Mouse (Mus musculus) forebrain, postnatal 0 days (tissue): ENCODE data around the gene Hip1r. TPM values are rescaled to one million over a fixed set of nuclear protein-coding genes. Genes with fewer than 3 reads are reported as not detected.

ENCODE experiments used
- ATAC-seq: fragments of 200-750 bp; cut with Nextera tagmentation; 2 replicates; pipeline ENCODE4 v1.8.0; 2017; ENCODE audit warnings: mild to moderate bottlenecking, moderate library complexity
- DNase-seq: peaks from one replicate; pipeline ENCODE4 v3.0.0-alpha.2; 2015
- H3K27ac ChIP-seq: fragments of 300-500 bp; sonication (generic); 2 replicates; pipeline ENCODE4 v1.5.1; 2014; ENCODE audit warnings: low read depth, mild to moderate bottlenecking, antibody characterized with exemption, low read length, moderate library complexity, mixed read lengths
- H3K27me3 ChIP-seq: fragments of 300-500 bp; sonication (generic); 2 replicates; pipeline ENCODE4 v1.6.1; 2014; ENCODE audit warnings: mild to moderate bottlenecking, low read length, mixed read lengths; ENCODE audit not compliant: insufficient read depth
- H3K36me3 ChIP-seq: fragments of 300-500 bp; sonication (generic); 2 replicates; pipeline ENCODE4 v1.6.1; 2014; ENCODE audit warnings: mild to moderate bottlenecking, moderate library complexity; ENCODE audit not compliant: insufficient read depth
- H3K4me1 ChIP-seq: fragments of 300-500 bp; sonication (generic); 2 replicates; pipeline ENCODE4 v1.6.1; 2014; ENCODE audit warnings: antibody characterized with exemption; ENCODE audit not compliant: insufficient read depth
- H3K4me2 ChIP-seq: fragments of 300-500 bp; sonication (generic); 2 replicates; pipeline ENCODE4 v1.6.1; 2014; ENCODE audit warnings: low read depth, mild to moderate bottlenecking, moderate library complexity
- H3K4me3 ChIP-seq: fragments of 300-500 bp; sonication (generic); 2 replicates; pipeline ENCODE4 v1.5.1; 2014; ENCODE audit warnings: low read depth, low read length, mixed read lengths
- H3K9ac ChIP-seq: fragments of 300-500 bp; sonication (generic); 2 replicates; pipeline ENCODE4 v1.6.1; 2014; ENCODE audit warnings: mild to moderate bottlenecking
- H3K9me3 ChIP-seq: fragments of 300-500 bp; sonication (generic); 2 replicates; pipeline ENCODE4 v1.6.1; 2016; ENCODE audit warnings: low read length
- CTCF ChIP-seq: sonication (generic); IDR thresholded peaks from 2 replicates; pipeline ENCODE4 v1.5.1; 2016; ENCODE audit warnings: antibody characterized with exemption, control low read depth, low read depth
- WGBS: fragments of 180-500 bp; shearing (Covaris S2); extraction: QIAGEN DNeasy Blood & Tissue Kit; methylation state at CpG from one replicate; pipeline ENCODE4 v1.1.7; 2014; 5-methylcytosine and 5-hydroxymethylcytosine counted together
- polyA plus RNA-seq: library from polyadenylated mRNA; unstranded; fragments of >200 nt; fragmentation: Nextera tagmentation; extraction: Ambion mirVana; gene quantifications from 2 replicates; pipeline ENCODE4 v1.2.1, GENCODE M21; 2015
- total RNA-seq: library from RNA; depleted of rRNA; stranded (reverse); fragments of >200 nt; gene quantifications from 2 replicates; pipeline ENCODE4 v1.2.3, GENCODE M21; 2014

The Hip1r gene
- total and polyA plus RNA-seq, 2 experiments from 2014 or later, result 29.8 to 52.2 TPM

DNA sequence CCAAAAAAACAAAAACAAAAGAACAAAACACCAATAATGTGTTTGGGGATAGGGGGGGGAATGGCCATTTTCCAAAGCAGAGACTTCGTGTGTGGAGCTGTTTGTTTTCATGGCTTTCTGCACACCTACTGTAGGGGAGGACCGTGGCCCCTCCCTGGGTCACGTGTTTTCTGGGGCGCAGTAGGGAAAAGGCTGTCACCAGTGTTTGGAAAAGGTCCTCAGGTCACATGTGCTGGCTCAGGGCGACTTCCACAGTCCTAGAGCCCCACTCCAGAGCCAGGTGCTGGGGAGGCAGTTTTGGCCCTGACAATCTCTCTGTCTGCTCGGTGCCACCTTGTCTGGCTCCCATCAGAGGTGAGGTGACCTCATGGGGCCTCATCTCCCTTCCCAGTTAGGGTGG is 22.0 kb downstream of the Hip1r start:
- no peak for DNase-seq
- H3K4me3 ChIP-seq, result no peak overlapping the region
- no peak overlapping the region for H3K9ac ChIP-seq
- no peaks in the 10 kb centered on the region for H3K4me1 ChIP-seq
- no peak overlapping the region for H3K4me2 ChIP-seq
- H3K27ac ChIP-seq, result no peak overlapping the region
- 72% methylated on average over 6 of the region's 6 CpGs for WGBS
- no peaks in the 10 kb centered on the region for H3K27me3 ChIP-seq
- ATAC-seq, result no peak
- H3K9me3 ChIP-seq, result no peaks in the 10 kb centered on the region
- peaks cover 27% of the 10 kb centered on the region for H3K36me3 ChIP-seq
- no peak for TF ChIP-seq CTCF

DNA sequence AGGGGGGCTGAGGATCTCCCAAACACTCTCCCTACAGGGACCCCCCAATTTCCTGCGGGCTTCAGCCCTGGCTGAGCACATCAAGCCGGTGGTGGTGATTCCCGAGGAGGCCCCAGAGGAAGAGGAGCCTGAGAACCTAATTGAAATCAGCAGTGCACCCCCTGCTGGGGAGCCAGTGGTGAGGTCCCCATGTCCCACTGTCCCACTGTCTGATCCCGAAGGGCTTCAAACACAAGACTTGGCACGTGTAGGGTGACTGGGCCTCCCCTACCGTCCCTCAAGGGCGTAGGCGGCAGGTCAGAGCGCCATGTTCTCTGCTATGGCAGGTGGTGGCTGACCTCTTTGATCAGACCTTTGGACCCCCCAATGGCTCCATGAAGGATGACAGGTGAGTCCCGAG is 22.8 kb downstream of the Hip1r start:
- H3K4me2 ChIP-seq, result no peak overlapping the region
- 87% methylated on average over 10 of the region's 10 CpGs for WGBS
- DNase-seq, result no peak
- ATAC-seq, result no peak
- H3K4me1 ChIP-seq, result no peaks in the 10 kb centered on the region
- H3K4me3 ChIP-seq, result no peak overlapping the region
- TF ChIP-seq CTCF, result peak; percentile 39; the same call in 1 of the 2 replicates
- H3K27ac ChIP-seq, result no peak overlapping the region
- H3K9me3 ChIP-seq, result no peaks in the 10 kb centered on the region
- H3K27me3 ChIP-seq, result no peaks in the 10 kb centered on the region
- peaks cover 21% of the 10 kb centered on the region for H3K36me3 ChIP-seq
- H3K9ac ChIP-seq, result no peak overlapping the region

DNA sequence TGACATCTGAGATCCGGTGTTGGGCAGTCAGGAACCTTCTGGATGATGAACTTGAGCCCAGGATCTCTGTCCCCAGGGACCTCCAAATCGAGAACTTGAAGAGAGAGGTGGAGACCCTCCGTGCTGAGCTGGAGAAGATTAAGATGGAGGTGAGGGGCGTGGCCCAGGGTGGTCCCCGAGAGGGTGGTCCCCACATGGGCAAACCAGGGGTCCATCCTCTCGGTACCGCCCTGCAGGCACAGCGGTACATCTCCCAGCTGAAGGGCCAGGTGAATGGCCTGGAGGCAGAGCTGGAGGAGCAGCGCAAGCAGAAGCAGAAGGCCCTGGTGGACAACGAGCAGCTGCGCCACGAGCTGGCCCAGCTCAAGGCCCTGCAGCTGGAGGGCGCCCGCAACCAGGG is 23.3 kb downstream of the Hip1r start:
- Histone ChIP-seq H3K27ac (no peak overlapping the region), H3K4me3 (no peak overlapping the region), H3K4me2 (no peak overlapping the region), H3K27me3 (no peaks in the 10 kb centered on the region), H3K9ac (no peak overlapping the region), H3K4me1 (no peaks in the 10 kb centered on the region), H3K9me3 (no peaks in the 10 kb centered on the region), H3K36me3 (peaks cover 25% of the 10 kb centered on the region)
- no peak for TF ChIP-seq CTCF
- no peak for DNase-seq
- 94% methylated on average over 14 of the region's 14 CpGs for WGBS
- no peak for ATAC-seq

DNA sequence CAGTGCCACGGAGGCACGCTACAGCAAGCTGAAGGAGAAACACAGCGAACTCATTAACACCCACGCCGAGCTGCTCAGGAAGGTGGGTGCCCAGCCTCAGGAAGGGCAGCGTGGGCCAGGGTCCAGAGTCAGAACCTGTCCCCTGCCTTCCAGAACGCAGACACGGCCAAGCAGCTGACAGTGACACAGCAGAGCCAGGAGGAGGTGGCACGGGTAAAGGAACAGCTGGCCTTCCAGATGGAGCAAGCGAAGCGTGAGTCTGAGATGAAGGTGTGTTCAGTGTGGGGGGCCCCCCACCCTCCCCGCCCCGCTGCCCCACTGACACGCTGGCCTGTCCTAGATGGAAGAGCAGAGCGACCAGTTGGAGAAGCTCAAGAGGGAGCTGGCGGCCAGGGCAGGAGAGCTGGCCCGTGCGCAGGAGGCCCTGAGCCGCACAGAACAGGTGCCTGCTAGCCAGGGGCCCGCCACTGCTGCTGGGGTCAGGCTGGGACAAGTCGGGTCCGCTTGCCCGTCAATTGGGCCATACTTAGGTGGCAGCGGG is 23.9 kb downstream of the Hip1r start:
- Histone ChIP-seq H3K27ac (no peak overlapping the region), H3K36me3 (peaks cover 26% of the 10 kb centered on the region), H3K27me3 (no peaks in the 10 kb centered on the region), H3K9ac (no peak overlapping the region), H3K9me3 (no peaks in the 10 kb centered on the region), H3K4me3 (no peak overlapping the region), H3K4me2 (no peak overlapping the region), H3K4me1 (no peaks in the 10 kb centered on the region)
- TF ChIP-seq CTCF, result no peak
- no peak for ATAC-seq
- 62% methylated on average over 24 of the region's 24 CpGs for WGBS
- no peak for DNase-seq

DNA sequence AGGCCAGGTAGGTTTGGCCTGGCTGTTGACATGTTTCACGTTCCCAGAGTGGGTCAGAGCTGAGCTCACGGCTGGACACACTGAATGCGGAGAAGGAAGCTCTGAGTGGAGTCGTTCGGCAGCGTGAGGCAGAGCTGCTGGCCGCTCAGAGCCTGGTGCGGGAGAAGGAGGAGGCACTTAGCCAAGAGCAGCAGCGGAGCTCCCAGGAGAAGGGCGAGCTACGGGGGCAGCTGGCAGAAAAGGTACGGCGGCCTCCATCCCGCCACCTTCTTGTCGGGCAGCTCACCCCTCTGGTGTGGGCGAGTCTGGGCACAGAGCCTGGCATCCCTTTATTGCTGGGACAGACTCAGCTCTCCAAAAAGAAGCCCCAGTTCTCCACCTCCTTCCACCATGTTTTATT is 24.4 kb downstream of the Hip1r start:
- ATAC-seq, result no peak

DNA sequence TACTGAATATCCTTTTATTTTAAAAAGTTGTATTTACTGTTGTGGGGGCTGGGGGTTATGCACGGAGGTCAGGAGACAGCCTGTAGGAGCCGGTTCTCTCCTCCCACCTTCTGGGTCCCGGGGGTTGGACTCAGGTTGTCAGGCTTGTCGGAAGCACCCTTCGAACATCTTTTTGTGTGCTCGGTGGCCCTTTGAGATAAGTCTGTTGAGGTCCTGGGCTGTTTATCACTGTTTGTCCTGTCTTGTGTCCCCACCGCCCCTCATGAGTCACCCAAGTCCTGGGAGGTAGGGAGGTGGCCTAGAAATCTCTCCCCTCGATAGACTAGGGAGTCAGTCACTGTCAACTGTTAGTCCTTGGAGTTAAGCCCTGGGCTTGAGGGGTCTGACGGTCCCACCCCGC is 24.9 kb downstream of the Hip1r start:
- Histone ChIP-seq H3K27ac (no peak overlapping the region), H3K36me3 (peaks cover 31% of the 10 kb centered on the region), H3K4me3 (no peak overlapping the region), H3K27me3 (no peaks in the 10 kb centered on the region), H3K4me2 (no peak overlapping the region), H3K9ac (no peak overlapping the region), H3K9me3 (no peaks in the 10 kb centered on the region), H3K4me1 (no peaks in the 10 kb centered on the region)
- TF ChIP-seq CTCF, result no peak
- DNase-seq (no peak), ATAC-seq (no peak)
- 90% methylated on average over 10 of the region's 10 CpGs for WGBS

More for the DNA sequence above, 24.4 kb downstream of the Hip1r start:
- Histone ChIP-seq H3K9ac (no peak overlapping the region), H3K9me3 (no peaks in the 10 kb centered on the region), H3K27me3 (no peaks in the 10 kb centered on the region), H3K36me3 (peaks cover 30% of the 10 kb centered on the region), H3K27ac (no peak overlapping the region), H3K4me1 (no peaks in the 10 kb centered on the region), H3K4me2 (no peak overlapping the region), H3K4me3 (no peak overlapping the region)
- no peak for TF ChIP-seq CTCF
- 54% methylated on average over 16 of the region's 16 CpGs for WGBS
- DNase-seq, result no peak

DNA sequence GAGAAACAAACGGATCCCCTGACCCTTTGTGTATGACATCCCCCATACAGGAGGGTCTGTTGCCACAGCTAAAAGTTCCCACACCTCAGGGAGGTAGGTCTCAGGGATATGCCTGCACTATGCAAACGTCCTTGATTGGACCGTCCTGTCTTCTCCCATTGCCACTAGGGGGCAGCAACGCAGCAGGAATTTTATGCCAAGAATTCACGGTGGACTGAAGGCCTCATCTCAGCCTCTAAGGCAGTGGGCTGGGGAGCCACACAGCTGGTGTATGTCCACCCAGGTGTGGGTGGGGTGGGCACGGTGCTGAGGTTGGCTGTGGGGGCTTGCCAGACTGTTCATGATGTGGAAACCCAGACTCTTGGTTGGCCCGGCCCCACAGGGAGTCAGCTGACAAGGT is 27.4 kb downstream of the Hip1r start:
- no peak overlapping the region for H3K4me3 ChIP-seq
- H3K4me2 ChIP-seq, result no peak overlapping the region
- H3K9ac ChIP-seq, result no peak overlapping the region
- WGBS, result 14% methylated on average over 7 of the region's 7 CpGs
- H3K9me3 ChIP-seq, result no peaks in the 10 kb centered on the region
- peak; percentile 73 for ATAC-seq
- peak; percentile 95 for DNase-seq
- TF ChIP-seq CTCF, result peak; percentile 99
- H3K27me3 ChIP-seq, result no peaks in the 10 kb centered on the region
- peaks cover 50% of the 10 kb centered on the region for H3K36me3 ChIP-seq
- no peaks in the 10 kb centered on the region for H3K4me1 ChIP-seq
- no peak overlapping the region for H3K27ac ChIP-seq
